Mouse (Mus musculus): Measurements from ENCODE around the gene Rrn3. TPM values are rescaled to one million over a fixed set of nuclear protein-coding genes. Genes with fewer than 3 reads are reported as not detected.
"Not testable (repeated sequence)": the region's sequence is repeated elsewhere in the genome, so short reads cannot be mapped to it uniquely, and the experiment has no call there.

The Rrn3 gene
- polyA plus RNA-seq, 1 experiment, result 6.4 TPM

GRCm38 (mm10) chr16:13781216-13781615, 708 bp downstream of the Rrn3 start:
- Histone ChIP-seq H3K9me3 (peaks cover 10% of the 10 kb centered on the region), H3K4me1 (peaks cover 39% of the 10 kb centered on the region), H3K4me3 (replicated peaks) (peak overlapping the region; percentile 95), H3K36me3 (replicated peaks; ENCODE audit: low read length) (peaks cover 42% of the 10 kb centered on the region), H3K27me3 (replicated peaks) (no peaks in the 10 kb centered on the region)
- TF ChIP-seq FLI1 (IDR thresholded peaks at IDR 0.05; ENCODE audit: low read length) (no peak), GATA1 (IDR thresholded peaks at IDR 0.05; ENCODE audit: borderline replicate concordance, low read length) (no peak)

DNA sequence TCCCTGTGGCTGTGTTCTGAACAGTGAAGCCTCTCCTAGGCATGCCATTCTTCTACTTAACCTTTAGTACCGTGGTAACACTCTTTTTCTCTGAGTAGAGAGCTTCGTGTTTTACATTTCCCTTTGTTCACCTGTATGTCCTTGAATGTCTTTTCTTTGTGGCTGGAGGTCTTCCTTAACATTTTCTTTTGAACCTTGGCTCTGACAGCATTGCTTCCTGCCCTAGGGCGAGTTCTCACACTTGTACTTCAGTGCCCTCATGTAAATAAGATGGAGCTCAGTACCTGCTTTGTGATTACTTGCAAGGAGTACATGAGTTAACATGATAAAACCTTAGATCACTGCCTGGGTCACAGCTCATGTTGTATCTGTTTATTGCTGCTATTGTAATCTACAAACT, 5.4 kb downstream of the Rrn3 start:
- Histone ChIP-seq H3K9me3 (no peaks in the 10 kb centered on the region), H3K27me3 (replicated peaks) (no peaks in the 10 kb centered on the region), H3K36me3 (replicated peaks; ENCODE audit: low read length) (peaks cover 79% of the 10 kb centered on the region), H3K4me3 (replicated peaks) (no peak overlapping the region), H3K4me1 (peaks cover 36% of the 10 kb centered on the region)
- no peak for TF ChIP-seq FLI1 (IDR thresholded peaks at IDR 0.05; ENCODE audit: low read length)
- TF ChIP-seq GATA1 (IDR thresholded peaks at IDR 0.05; ENCODE audit: borderline replicate concordance, low read length), result no peak

GRCm38 (mm10) chr16:13793441-13793840, 12.9 kb downstream of the Rrn3 start:
- H3K9me3 ChIP-seq; H3K4me3 ChIP-seq (replicated peaks); H3K27me3 ChIP-seq (replicated peaks): not testable (repeated sequence)
- peaks cover 92% of the 10 kb centered on the region for H3K36me3 ChIP-seq (replicated peaks; ENCODE audit: low read length)
- peaks cover 12% of the 10 kb centered on the region for H3K4me1 ChIP-seq

DNA sequence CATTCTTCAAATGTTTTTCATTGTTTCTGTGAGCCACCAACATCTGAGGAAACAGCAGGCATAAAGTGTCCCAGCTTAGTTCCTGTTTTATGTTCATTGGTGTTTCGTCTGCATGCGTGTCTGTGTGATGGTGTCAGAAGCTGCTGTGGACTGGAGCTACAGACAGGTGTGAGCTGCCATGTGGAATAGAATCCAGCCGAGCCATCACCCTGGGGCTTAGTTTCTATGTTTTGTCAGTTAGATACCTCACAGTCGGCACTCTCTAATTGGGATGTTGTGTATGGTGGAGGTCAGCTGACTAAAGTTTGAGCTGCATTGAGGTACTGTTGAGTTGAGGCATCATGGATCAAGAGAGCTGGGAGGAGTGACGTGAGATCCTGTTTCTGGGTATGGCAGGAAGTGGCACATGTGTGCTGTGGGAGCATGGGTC, 16.3 kb downstream of the Rrn3 start:
- Histone ChIP-seq H3K36me3 (replicated peaks; ENCODE audit: low read length) (peaks cover 94% of the 10 kb centered on the region), H3K27me3 (replicated peaks) (no peaks in the 10 kb centered on the region), H3K4me1 (peaks cover 12% of the 10 kb centered on the region), H3K9me3 (no peaks in the 10 kb centered on the region), H3K4me3 (replicated peaks) (no peak overlapping the region)
- TF ChIP-seq GATA1 (IDR thresholded peaks at IDR 0.05; ENCODE audit: borderline replicate concordance, low read length) (no peak), FLI1 (IDR thresholded peaks at IDR 0.05; ENCODE audit: low read length) (no peak)

DNA sequence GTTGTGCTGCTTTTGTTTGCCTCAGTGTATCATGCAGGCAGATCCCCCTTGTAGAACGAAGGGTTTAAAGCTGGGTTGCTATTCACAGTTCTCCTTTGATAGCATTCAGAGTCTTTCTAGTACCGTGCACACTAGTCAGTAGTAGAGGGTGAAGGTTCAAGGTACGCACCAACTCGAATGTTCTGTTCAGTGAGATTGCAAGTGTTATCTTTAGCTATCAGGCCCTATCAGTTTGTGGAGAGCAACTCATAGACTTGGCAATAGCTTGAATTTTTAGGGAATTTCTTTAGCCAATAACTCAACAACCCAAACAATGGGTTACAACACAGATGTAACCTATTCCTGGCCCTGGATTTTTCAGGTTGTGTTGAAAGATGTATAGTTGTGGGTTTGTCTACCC, 20.7 kb downstream of the Rrn3 start:
- no peaks in the 10 kb centered on the region for H3K27me3 ChIP-seq (replicated peaks)
- peaks cover 7% of the 10 kb centered on the region for H3K4me1 ChIP-seq
- H3K4me3 ChIP-seq (replicated peaks), result no peak overlapping the region
- TF ChIP-seq FLI1 (IDR thresholded peaks at IDR 0.05; ENCODE audit: low read length) (no peak), GATA1 (IDR thresholded peaks at IDR 0.05; ENCODE audit: borderline replicate concordance, low read length) (no peak)
- H3K36me3 ChIP-seq (replicated peaks; ENCODE audit: low read length), result peaks cover 90% of the 10 kb centered on the region
- no peaks in the 10 kb centered on the region for H3K9me3 ChIP-seq

DNA sequence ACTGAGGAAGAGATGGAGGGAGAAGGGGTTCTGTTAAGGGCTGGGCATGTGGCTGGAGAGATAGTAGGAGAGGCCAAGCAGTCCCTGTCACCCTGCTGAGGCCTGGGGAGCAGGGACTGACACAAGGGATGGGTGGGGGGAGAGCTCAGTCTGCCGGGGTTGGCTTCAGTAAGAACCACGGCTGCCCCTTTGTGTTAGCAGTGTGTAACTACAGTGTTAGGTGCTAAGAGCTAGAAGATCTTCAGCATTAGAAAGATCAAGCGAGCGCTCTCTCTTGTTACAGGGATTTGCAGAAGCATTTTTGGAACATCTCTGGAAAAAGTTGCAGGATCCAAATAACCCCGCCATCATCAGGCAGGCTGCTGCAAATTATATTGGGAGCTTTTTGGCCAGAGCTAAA, 24.2 kb downstream of the Rrn3 start:
- Histone ChIP-seq H3K4me3 (replicated peaks) (no peak overlapping the region), H3K4me1 (peaks cover 8% of the 10 kb centered on the region), H3K9me3 (no peaks in the 10 kb centered on the region), H3K36me3 (replicated peaks; ENCODE audit: low read length) (peaks cover 94% of the 10 kb centered on the region), H3K27me3 (replicated peaks) (no peaks in the 10 kb centered on the region)
- no peak for TF ChIP-seq FLI1 (IDR thresholded peaks at IDR 0.05; ENCODE audit: low read length)
- no peak for TF ChIP-seq GATA1 (IDR thresholded peaks at IDR 0.05; ENCODE audit: borderline replicate concordance, low read length)

- H3K4me3 ChIP-seq (replicated peaks), result no peak overlapping the region
- H3K4me1 ChIP-seq, result peaks cover 8% of the 10 kb centered on the region
- TF ChIP-seq GATA1 (IDR thresholded peaks at IDR 0.05; ENCODE audit: borderline replicate concordance, low read length), result no peak
- TF ChIP-seq FLI1 (IDR thresholded peaks at IDR 0.05; ENCODE audit: low read length), result no peak
- no peaks in the 10 kb centered on the region for H3K9me3 ChIP-seq
- H3K36me3 ChIP-seq (replicated peaks; ENCODE audit: low read length), result peaks cover 94% of the 10 kb centered on the region
- no peaks in the 10 kb centered on the region for H3K27me3 ChIP-seq (replicated peaks)
Measured at GRCm38 (mm10) chr16:13807616-13808015, 27.1 kb downstream of the Rrn3 start.

DNA sequence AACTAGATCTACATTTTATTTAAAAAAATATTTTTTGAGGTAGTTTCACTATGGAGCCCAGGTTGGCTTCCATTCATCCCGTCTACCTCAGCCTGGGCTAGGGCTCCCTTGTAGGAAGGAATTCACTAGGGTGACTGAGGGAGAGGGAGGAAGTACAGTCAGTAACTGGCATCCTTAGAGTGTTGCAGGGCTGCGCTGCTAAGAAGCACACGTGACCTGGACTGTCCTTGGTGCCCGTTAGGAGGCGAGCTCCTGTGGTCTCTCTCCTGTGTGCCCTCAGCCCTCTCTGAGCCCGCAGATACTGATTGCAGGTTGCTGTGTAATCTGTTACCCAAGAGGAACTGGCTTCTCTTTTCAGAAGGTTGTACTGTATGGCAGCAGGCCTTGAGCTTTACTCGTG, 27.9 kb downstream of the Rrn3 start:
- Histone ChIP-seq H3K9me3 (no peaks in the 10 kb centered on the region), H3K4me1 (peaks cover 8% of the 10 kb centered on the region), H3K36me3 (replicated peaks; ENCODE audit: low read length) (peaks cover 96% of the 10 kb centered on the region), H3K4me3 (replicated peaks) (no peak overlapping the region), H3K27me3 (replicated peaks) (no peaks in the 10 kb centered on the region)
- TF ChIP-seq FLI1 (IDR thresholded peaks at IDR 0.05; ENCODE audit: low read length) (no peak), GATA1 (IDR thresholded peaks at IDR 0.05; ENCODE audit: borderline replicate concordance, low read length) (no peak)

DNA sequence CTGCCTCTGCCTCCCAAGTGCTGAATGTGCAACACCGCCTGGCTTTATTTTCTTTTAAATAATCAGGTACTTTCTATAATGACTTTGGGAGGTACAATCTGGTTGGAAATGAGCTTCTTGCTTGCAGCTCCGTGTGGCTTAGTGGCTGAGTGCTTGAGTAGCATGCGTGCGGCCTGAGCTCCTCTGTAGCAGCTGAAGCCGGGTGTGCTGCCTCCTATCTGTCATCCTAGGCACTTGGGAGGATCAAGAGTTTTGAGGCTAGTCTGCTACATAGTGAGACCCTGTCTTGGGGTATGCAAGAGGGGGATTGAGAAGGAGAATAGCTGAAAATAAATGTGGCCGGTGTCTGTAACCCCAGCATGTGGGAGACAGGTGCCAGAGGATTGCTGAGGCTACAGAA, 31.6 kb downstream of the Rrn3 start:
- Histone ChIP-seq H3K4me1 (peaks cover 10% of the 10 kb centered on the region), H3K4me3 (replicated peaks) (no peak overlapping the region), H3K27me3 (replicated peaks) (no peaks in the 10 kb centered on the region), H3K36me3 (replicated peaks; ENCODE audit: low read length) (peaks cover 94% of the 10 kb centered on the region), H3K9me3 (no peaks in the 10 kb centered on the region)
- TF ChIP-seq FLI1 (IDR thresholded peaks at IDR 0.05; ENCODE audit: low read length), result no peak
- TF ChIP-seq GATA1 (IDR thresholded peaks at IDR 0.05; ENCODE audit: borderline replicate concordance, low read length), result no peak

DNA sequence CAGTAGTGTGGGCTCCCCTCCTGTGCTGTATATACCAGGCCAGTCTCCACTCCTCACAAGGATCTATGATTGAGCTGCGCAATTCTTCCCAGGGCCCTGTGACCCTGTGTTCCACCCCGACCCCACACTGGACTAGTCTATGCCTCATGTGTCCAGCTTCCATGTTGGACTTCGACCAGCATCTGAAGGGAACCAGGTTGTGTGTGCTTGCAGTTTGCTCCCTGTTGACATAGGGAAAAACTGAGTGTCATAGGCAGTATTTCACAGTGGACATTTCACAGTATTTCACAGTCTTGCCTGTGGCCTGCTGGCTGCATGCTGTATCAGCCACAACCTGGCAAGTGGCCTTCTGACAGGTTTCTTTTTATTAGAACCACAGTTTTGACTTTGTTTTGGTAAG, 32.7 kb downstream of the Rrn3 start:
- Histone ChIP-seq H3K9me3 (no peaks in the 10 kb centered on the region), H3K4me3 (replicated peaks) (no peak overlapping the region), H3K27me3 (replicated peaks) (no peaks in the 10 kb centered on the region), H3K36me3 (replicated peaks; ENCODE audit: low read length) (peaks cover 84% of the 10 kb centered on the region), H3K4me1 (peaks cover 13% of the 10 kb centered on the region)
- TF ChIP-seq FLI1 (IDR thresholded peaks at IDR 0.05; ENCODE audit: low read length) (no peak), GATA1 (IDR thresholded peaks at IDR 0.05; ENCODE audit: borderline replicate concordance, low read length) (no peak)

Data from megakaryocyte, embryonic 14.5 days (primary cell).